Mouse (Mus musculus): ENCODE results near the gene Rnf207. TPM values are rescaled to one million over a fixed set of nuclear protein-coding genes. Genes with fewer than 3 reads are reported as not detected.
A peak's percentile ranks its signal among the peaks of the same experiment; 100 is the strongest.

Gene Rnf207
- polyA plus RNA-seq, 1 experiment = 2.1 TPM

GRCm38 (mm10) chr4:152313934-152314333, 4.9 kb downstream of the Rnf207 start:
- Histone ChIP-seq H3K4me3 (ENCODE audit: low read depth, low read length) (no peak overlapping the region), H3K27me3 (ENCODE audit: control insufficient read depth, insufficient read depth, low read length) (peaks cover 44% of the 10 kb centered on the region), H3K4me1 (ENCODE audit: control insufficient read depth, insufficient read depth, insufficient read length, low read length) (peaks cover 14% of the 10 kb centered on the region), H3K36me3 (ENCODE audit: control insufficient read depth, insufficient read depth, low read length) (no peaks in the 10 kb centered on the region), H3K27ac (ENCODE audit: insufficient read depth, low read depth, low read length) (no peak overlapping the region)
- TF ChIP-seq CTCF (IDR thresholded peaks at IDR 0.05; ENCODE audit: extremely low read depth, insufficient read length, insufficient replicate concordance, low read depth, low read length) = no peak
- no peak for TF ChIP-seq POLR2A (IDR thresholded peaks at IDR 0.05; ENCODE audit: low read depth, low read length)

GRCm38 (mm10) chr4:152313211-152313632, 5.6 kb downstream of the Rnf207 start:
- Histone ChIP-seq H3K4me3 (ENCODE audit: low read depth, low read length) (peak overlapping the region; percentile 40), H3K36me3 (ENCODE audit: control insufficient read depth, insufficient read depth, low read length) (peaks cover 3% of the 10 kb centered on the region; the same call in 1 of the 2 replicates), H3K27ac (ENCODE audit: insufficient read depth, low read depth, low read length) (no peak overlapping the region), H3K4me1 (ENCODE audit: control insufficient read depth, insufficient read depth, insufficient read length, low read length) (peaks cover 12% of the 10 kb centered on the region), H3K27me3 (ENCODE audit: control insufficient read depth, insufficient read depth, low read length) (peaks cover 44% of the 10 kb centered on the region)
- TF ChIP-seq CTCF (IDR thresholded peaks at IDR 0.05; ENCODE audit: extremely low read depth, insufficient read length, insufficient replicate concordance, low read depth, low read length) (no peak), POLR2A (IDR thresholded peaks at IDR 0.05; ENCODE audit: low read depth, low read length) (no peak)
- WGBS = under 1% methylated on average over 29 of the region's 29 CpGs

- Histone ChIP-seq H3K27ac (ENCODE audit: insufficient read depth, low read depth, low read length) (no peak overlapping the region), H3K36me3 (ENCODE audit: control insufficient read depth, insufficient read depth, low read length) (peaks cover 3% of the 10 kb centered on the region; the same call in 1 of the 2 replicates), H3K4me3 (ENCODE audit: low read depth, low read length) (peak overlapping the region; percentile 21), H3K4me1 (ENCODE audit: control insufficient read depth, insufficient read depth, insufficient read length, low read length) (peaks cover 12% of the 10 kb centered on the region), H3K27me3 (ENCODE audit: control insufficient read depth, insufficient read depth, low read length) (peaks cover 43% of the 10 kb centered on the region)
- TF ChIP-seq POLR2A (IDR thresholded peaks at IDR 0.05; ENCODE audit: low read depth, low read length) = no peak
- TF ChIP-seq CTCF (IDR thresholded peaks at IDR 0.05; ENCODE audit: extremely low read depth, insufficient read length, insufficient replicate concordance, low read depth, low read length) = no peak
- 6% methylated on average over 14 of the region's 14 CpGs for WGBS
Observed at GRCm38 (mm10) chr4:152312186-152312585, 6.6 kb downstream of the Rnf207 start.

- no peak for TF ChIP-seq CTCF (IDR thresholded peaks at IDR 0.05; ENCODE audit: extremely low read depth, insufficient read length, insufficient replicate concordance, low read depth, low read length)
- TF ChIP-seq POLR2A (IDR thresholded peaks at IDR 0.05; ENCODE audit: low read depth, low read length) = no peak
- WGBS = 81% methylated on average over 9 of the region's 9 CpGs
- Histone ChIP-seq H3K4me3 (ENCODE audit: low read depth, low read length) (no peak overlapping the region), H3K4me1 (ENCODE audit: control insufficient read depth, insufficient read depth, insufficient read length, low read length) (peaks cover 6% of the 10 kb centered on the region; the same call in 1 of the 2 replicates), H3K27ac (ENCODE audit: insufficient read depth, low read depth, low read length) (no peak overlapping the region), H3K27me3 (ENCODE audit: control insufficient read depth, insufficient read depth, low read length) (peaks cover 3% of the 10 kb centered on the region), H3K36me3 (ENCODE audit: control insufficient read depth, insufficient read depth, low read length) (peaks cover 22% of the 10 kb centered on the region)
Observed at GRCm38 (mm10) chr4:152307542-152307941, 11.3 kb downstream of the Rnf207 start.

GRCm38 (mm10) chr4:152305991-152306390, 12.8 kb downstream of the Rnf207 start:
- WGBS = 82% methylated on average over 6 of the region's 6 CpGs
- H3K4me3 ChIP-seq (ENCODE audit: low read depth, low read length) = no peak overlapping the region
- H3K27ac ChIP-seq (ENCODE audit: insufficient read depth, low read depth, low read length) = no peak overlapping the region
- H3K27me3 ChIP-seq (ENCODE audit: control insufficient read depth, insufficient read depth, low read length) = no peaks in the 10 kb centered on the region
- TF ChIP-seq CTCF (IDR thresholded peaks at IDR 0.05; ENCODE audit: extremely low read depth, insufficient read length, insufficient replicate concordance, low read depth, low read length) = no peak
- TF ChIP-seq POLR2A (IDR thresholded peaks at IDR 0.05; ENCODE audit: low read depth, low read length) = no peak
- H3K4me1 ChIP-seq (ENCODE audit: control insufficient read depth, insufficient read depth, insufficient read length, low read length) = no peaks in the 10 kb centered on the region
- H3K36me3 ChIP-seq (ENCODE audit: control insufficient read depth, insufficient read depth, low read length) = peaks cover 27% of the 10 kb centered on the region

- H3K27me3 ChIP-seq (ENCODE audit: control insufficient read depth, insufficient read depth, low read length) = no peaks in the 10 kb centered on the region
- TF ChIP-seq CTCF (IDR thresholded peaks at IDR 0.05; ENCODE audit: extremely low read depth, insufficient read length, insufficient replicate concordance, low read depth, low read length) = no peak
- TF ChIP-seq POLR2A (IDR thresholded peaks at IDR 0.05; ENCODE audit: low read depth, low read length) = no peak
- no peak overlapping the region for H3K27ac ChIP-seq (ENCODE audit: insufficient read depth, low read depth, low read length)
- WGBS = 94% methylated on average over 6 of the region's 6 CpGs
- peaks cover 34% of the 10 kb centered on the region for H3K36me3 ChIP-seq (ENCODE audit: control insufficient read depth, insufficient read depth, low read length)
- no peak overlapping the region for H3K4me3 ChIP-seq (ENCODE audit: low read depth, low read length)
- no peaks in the 10 kb centered on the region for H3K4me1 ChIP-seq (ENCODE audit: control insufficient read depth, insufficient read depth, insufficient read length, low read length)
Observed at GRCm38 (mm10) chr4:152304685-152305084, 14.1 kb downstream of the Rnf207 start.

- no peak for TF ChIP-seq POLR2A (IDR thresholded peaks at IDR 0.05; ENCODE audit: low read depth, low read length)
- no peak for TF ChIP-seq CTCF (IDR thresholded peaks at IDR 0.05; ENCODE audit: extremely low read depth, insufficient read length, insufficient replicate concordance, low read depth, low read length)
- Histone ChIP-seq H3K27me3 (ENCODE audit: control insufficient read depth, insufficient read depth, low read length) (no peaks in the 10 kb centered on the region), H3K36me3 (ENCODE audit: control insufficient read depth, insufficient read depth, low read length) (peaks cover 32% of the 10 kb centered on the region), H3K4me1 (ENCODE audit: control insufficient read depth, insufficient read depth, insufficient read length, low read length) (peaks cover 4% of the 10 kb centered on the region; the same call in 1 of the 2 replicates), H3K4me3 (ENCODE audit: low read depth, low read length) (no peak overlapping the region), H3K27ac (ENCODE audit: insufficient read depth, low read depth, low read length) (no peak overlapping the region)
- 87% methylated on average over 10 of the region's 10 CpGs for WGBS
Observed at GRCm38 (mm10) chr4:152303172-152303571, 15.6 kb downstream of the Rnf207 start.
